Mouse (Mus musculus) thymus, adult 18-20 months (tissue): ENCODE results near the gene Mrm2.

ENCODE experiments used
- DNase-seq, 2 experiments: peaks; one replicate each; pipeline ENCODE4 v3.0.0; 2022; ENCODE audit warnings: mixed read lengths in 2 of 2

Mrm2 gene

GRCm38 (mm10) chr5:140342880-140343279 lies 11.2 kb upstream of the Mrm2 start:
- DNase-seq, result no peak

GRCm38 (mm10) chr5:140339836-140340235 lies 8.1 kb upstream of the Mrm2 start:
- DNase-seq, result no peak

GRCm38 (mm10) chr5:140338779-140339178 lies 7.1 kb upstream of the Mrm2 start:
- no peak for DNase-seq

GRCm38 (mm10) chr5:140336680-140337079 lies 5.0 kb upstream of the Mrm2 start:
- no peak for DNase-seq

DNA sequence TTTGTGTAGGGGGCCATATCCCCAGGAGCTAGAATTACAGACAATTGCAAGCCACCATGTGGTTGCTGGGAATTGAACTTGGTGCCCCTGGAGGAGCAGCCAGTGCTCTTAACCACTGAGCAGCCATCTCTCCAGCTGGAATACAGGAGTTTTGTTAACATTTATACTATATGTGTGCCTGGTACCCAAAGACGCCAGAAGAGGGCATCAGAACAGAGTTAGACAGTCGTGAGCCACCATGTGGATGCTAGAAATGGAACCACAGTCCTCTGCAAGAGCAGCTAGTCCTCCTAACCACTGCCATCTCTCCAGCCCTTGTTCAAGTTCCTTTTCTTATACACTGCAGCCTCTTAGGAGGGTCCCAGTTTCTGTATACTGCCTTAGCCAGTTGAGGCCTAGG lies 1.9 kb upstream of the Mrm2 start:
- DNase-seq, result no peak

DNA sequence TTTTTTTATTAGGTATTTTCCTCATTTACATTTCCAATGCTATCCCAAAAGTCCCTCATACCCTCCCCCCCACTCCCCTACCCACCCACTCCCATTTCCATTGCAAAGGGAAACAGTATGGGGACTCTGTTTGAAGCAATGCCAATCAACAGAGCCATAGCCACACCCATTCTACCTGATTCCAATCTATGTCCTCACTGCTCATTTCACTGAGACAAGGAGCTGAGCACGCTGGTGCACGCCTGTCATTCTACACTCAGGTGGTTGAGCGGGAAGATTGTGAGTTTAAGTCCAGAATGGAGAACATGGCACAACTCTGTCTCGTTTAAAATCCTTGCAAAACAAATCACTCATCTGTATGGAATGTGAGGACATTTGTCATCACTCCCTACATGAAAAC lies 821 bp upstream of the Mrm2 start:
- no peak for DNase-seq

DNA sequence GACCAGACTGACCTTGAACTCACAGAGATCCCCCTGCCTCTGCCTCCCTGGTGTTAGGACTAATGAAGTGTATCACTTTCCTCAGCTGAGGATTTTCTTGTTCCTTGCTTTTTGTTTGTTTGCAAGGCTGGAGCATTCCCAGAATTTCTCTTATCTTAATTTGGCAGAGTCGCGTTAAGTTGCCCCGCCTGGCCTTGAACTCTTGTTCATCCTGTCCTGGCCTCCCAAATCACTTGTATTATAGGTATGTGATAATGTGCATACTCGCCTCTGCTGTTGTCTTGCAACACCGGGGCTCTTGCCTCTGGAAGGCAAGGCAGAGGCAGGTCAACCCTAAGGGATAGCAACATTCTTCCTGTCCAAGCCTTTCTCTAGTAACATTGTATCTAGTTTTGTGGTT lies 7.6 kb downstream of the Mrm2 start:
- DNase-seq, result no peak

- no peak for DNase-seq
These were observed 9.7 kb downstream of the Mrm2 start for GRCm38 (mm10) chr5:140321756-140322575.

GRCm38 (mm10) chr5:140321042-140321755 lies 10.5 kb downstream of the Mrm2 start, which contains the start of the genes Mad1l1 and Nudt1:
Gene Mad1l1, minus strand, starts transcription at chr5:140321552.
Gene Nudt1, plus strand, starts transcription at chr5:140321656.
- peak; percentile 92 to 95 for DNase-seq

- DNase-seq, result no peak
These were observed 15.0 kb downstream of the Mrm2 start for GRCm38 (mm10) chr5:140316716-140317115.

GRCm38 (mm10) chr5:140307602-140308001 lies 24.1 kb downstream of the Mrm2 start:
- no peak for DNase-seq

GRCm38 (mm10) chr5:140306016-140306415 lies 25.7 kb downstream of the Mrm2 start:
- DNase-seq, result no peak

DNA sequence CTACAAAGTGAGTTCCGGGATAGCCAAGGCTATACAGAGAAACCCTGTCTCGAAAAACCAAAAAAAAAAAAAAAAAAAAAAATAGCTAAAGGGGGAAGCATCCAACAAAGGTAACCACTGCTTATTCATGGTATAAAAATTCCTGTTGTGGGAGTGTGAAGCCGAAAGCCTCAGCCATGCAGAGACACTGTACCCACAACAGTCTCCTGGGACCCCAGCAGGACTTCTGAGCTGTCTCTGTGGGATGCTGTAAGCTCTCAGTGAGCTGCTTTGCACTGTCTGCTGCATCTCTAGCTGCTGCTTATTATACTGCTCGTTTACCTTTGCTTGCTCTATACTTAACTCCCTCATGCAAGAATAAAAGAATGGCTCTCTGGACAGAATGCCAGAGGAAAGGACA lies 33.4 kb downstream of the Mrm2 start:
- DNase-seq, result no peak

GRCm38 (mm10) chr5:140292152-140292551 lies 39.5 kb downstream of the Mrm2 start:
- DNase-seq, result peak; percentile 64 to 77

- no peak for DNase-seq
These were observed 42.5 kb downstream of the Mrm2 start for GRCm38 (mm10) chr5:140289161-140289560.

GRCm38 (mm10) chr5:140288287-140288686 lies 43.4 kb downstream of the Mrm2 start:
- DNase-seq, result no peak

DNA sequence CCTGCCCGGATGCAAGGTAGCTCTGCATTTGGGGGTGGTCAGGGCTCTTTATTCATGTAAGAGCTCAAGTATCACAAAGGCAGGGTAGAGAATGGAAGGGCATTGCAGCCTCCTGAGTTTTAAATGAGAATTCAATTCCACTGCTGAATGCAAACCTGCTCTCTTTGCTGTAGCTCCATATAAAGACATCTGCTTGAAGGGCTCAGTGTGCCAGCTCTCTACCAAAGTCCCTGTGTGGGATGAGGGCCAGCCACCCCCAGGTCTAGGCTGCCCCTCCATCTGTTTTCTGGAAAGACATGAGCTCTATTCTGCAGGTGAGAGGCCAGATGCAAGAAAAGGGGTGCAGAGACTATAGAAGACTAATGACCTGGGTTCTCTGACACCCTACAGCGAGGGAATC lies 46.9 kb downstream of the Mrm2 start:
- no peak for DNase-seq

DNA sequence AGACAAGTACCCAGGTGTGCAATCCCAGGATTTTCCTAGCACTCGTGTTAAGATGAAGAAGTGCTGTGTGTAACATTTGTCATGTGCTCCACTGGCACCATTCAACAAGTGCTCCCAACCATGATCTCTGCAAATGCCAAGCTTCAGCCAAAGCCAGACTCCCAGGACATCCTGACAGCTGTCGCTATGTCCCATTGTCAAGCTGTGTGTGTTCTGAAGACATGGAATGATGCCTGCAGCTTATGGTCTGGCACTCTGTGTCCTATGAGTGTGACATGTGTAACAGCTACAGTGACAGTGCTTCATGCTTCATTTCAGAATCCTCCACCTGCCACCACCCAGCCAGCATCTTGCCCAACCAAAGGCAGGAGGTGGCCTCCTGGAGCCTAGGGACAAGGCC lies 47.7 kb downstream of the Mrm2 start:
- no peak for DNase-seq

- DNase-seq, result no peak
These were observed 48.8 kb downstream of the Mrm2 start for GRCm38 (mm10) chr5:140282900-140283299.

DNA sequence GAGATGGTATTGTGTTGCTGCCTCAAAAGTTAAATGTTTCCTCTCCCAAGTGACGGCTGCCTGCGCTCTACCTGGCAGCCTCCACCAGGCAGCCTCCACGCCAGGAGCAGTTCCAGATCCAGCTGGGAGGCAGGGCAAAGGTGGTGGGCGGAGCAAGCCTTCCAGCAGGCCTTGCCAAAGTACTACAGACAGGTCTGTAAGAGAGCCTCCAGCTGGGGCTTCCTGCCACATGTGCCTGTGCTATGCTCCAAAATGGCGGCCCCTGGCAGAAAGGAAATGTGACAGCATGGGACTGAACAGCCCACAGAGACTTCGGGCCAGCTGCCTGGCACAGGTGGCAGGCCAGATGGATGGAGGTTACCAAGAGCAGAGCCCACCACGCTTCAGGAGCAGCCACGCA lies 49.3 kb downstream of the Mrm2 start:
- DNase-seq, result peak; percentile 82 to 87

DNA sequence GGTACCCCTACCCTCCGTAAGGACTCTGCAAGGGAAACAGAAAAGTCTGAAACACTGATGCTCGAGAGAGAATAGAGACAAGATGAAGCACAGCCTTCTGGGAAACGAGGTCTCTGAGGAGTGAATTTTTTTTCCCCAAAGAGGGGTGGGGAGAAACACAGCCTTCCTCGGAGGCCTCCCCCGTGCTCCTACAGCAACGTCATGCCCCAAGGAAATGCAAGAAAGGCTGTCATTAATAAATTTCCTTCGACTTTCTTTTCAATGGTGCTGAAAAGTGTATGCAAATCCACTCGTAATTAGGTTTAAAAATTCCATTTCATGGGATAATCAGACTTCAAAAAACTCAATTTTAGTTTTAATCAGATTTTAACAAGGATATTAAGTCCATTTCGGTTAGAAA lies 51.5 kb downstream of the Mrm2 start:
- DNase-seq, result no peak
